In the genomic region with DNA sequence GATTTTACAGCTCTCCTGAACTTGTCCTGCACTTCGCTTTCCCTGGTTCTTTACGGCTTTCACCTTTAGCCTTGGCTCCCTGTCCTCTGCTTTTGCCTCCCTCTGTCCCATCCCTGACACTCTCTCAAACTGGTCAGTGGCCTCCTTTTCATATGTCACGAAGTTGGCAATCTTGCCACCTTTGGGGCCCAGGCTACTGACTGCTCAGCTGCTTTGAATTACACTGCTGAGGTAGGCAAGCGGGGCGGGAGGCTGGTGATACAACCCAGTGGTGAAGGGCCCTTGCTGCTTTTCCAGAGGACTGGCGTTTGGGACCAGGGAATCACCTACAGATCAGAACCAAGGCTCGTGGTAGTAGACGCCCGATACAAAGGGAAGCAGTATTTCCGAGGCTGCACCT, we compare ENCODE assay signal across 17 mouse cellular contexts. TPM values are rescaled to one million over a fixed set of nuclear protein-coding genes. Genes with fewer than 3 reads are reported as not detected.
DNase-seq lines count a peak whose midpoint lies in the region; ATAC-seq and TF ChIP-seq lines count a peak whose summit lies in the region.
"Had no signal": no experiment of that assay in that cellular context is flagged by ENCODE, and none has a peak within 500 bp of the region (broad histone marks: within the 10 kb centered on the region; RNA-seq: fewer than 3 reads in every experiment).

No protein-coding gene starts in this region.

- peaks cover 28% of the 10 kb centered on the region for H3K4me1 ChIP-seq in forebrain, embryonic 12.5 days
- peaks cover 18% of the 10 kb centered on the region for H3K4me1 ChIP-seq in forebrain, embryonic 16.5 days (replicated peaks; ENCODE audit: control insufficient read depth, insufficient read depth, low read length)
- peaks cover 32% of the 10 kb centered on the region for H3K4me1 ChIP-seq in hindbrain, embryonic 13.5 days (replicated peaks)
- peaks cover 30% of the 10 kb centered on the region for H3K4me1 ChIP-seq in hindbrain, embryonic 10.5 days (replicated peaks)
- peaks cover 52% of the 10 kb centered on the region for H3K4me1 ChIP-seq in E14TG2a.4 (replicated peaks; ENCODE audit: low read depth, low read length)
- peaks cover 5% of the 10 kb centered on the region for H3K4me1 ChIP-seq in limb, embryonic 14.5 days (ENCODE audit: control insufficient read depth, insufficient read depth, low read length)
- no peaks in the 10 kb centered on the region; the same call in 1 of the 2 replicates for H3K4me1 ChIP-seq in lung, adult 2 months (ENCODE audit: control insufficient read depth, insufficient read depth, low read length)

- H3K27me3 ChIP-seq in forebrain, embryonic 12.5 days: no peaks in the 10 kb centered on the region
- no peaks in the 10 kb centered on the region for H3K27me3 ChIP-seq in forebrain, embryonic 16.5 days (replicated peaks; ENCODE audit: control insufficient read depth, insufficient read depth, low read length)
- H3K27me3 ChIP-seq in hindbrain, embryonic 13.5 days: no peaks in the 10 kb centered on the region
- H3K27me3 ChIP-seq in hindbrain, embryonic 10.5 days (ENCODE audit: insufficient read depth, poor library complexity, severe bottlenecking): 0 out of 2 replicates have a peak, but pooled peaks cover 2% of the 10 kb centered on the region
- H3K27me3 ChIP-seq in E14TG2a.4 (ENCODE audit: insufficient read depth, low read length): no peaks in the 10 kb centered on the region
- H3K27me3 ChIP-seq in limb, embryonic 14.5 days (ENCODE audit: control insufficient read depth, insufficient read depth, low read length): no peaks in the 10 kb centered on the region
- H3K27me3 ChIP-seq: limb, embryonic 12.5 days had no signal

- H3K36me3 ChIP-seq in forebrain, embryonic 12.5 days (replicated peaks): peaks cover 11% of the 10 kb centered on the region; the same call in 1 of the 2 replicates
- H3K36me3 ChIP-seq in forebrain, embryonic 16.5 days (ENCODE audit: control insufficient read depth, insufficient read depth): no peaks in the 10 kb centered on the region
- peaks cover 23% of the 10 kb centered on the region for H3K36me3 ChIP-seq in hindbrain, embryonic 13.5 days
- peaks cover 30% of the 10 kb centered on the region for H3K36me3 ChIP-seq in hindbrain, embryonic 10.5 days
- H3K36me3 ChIP-seq in E14TG2a.4 (ENCODE audit: insufficient read depth, low read length): peaks cover 18% of the 10 kb centered on the region
- peaks cover 16% of the 10 kb centered on the region; the same call in 1 of the 2 replicates for H3K36me3 ChIP-seq in limb, embryonic 14.5 days (ENCODE audit: control insufficient read depth, insufficient read depth, low read length)

- H3K4me2 ChIP-seq in forebrain, embryonic 12.5 days: no peak overlapping the region
- H3K4me2 ChIP-seq in forebrain, embryonic 16.5 days (ENCODE audit: low read length): no peak overlapping the region
- H3K4me2 ChIP-seq in hindbrain, embryonic 13.5 days: peak overlapping the region; percentile 31
- no peak overlapping the region for H3K4me2 ChIP-seq in limb, embryonic 14.5 days (replicated peaks; ENCODE audit: low read depth, low read length, severe bottlenecking)

- no peak for TF ChIP-seq CTCF in E14TG2a.4 (conservative IDR thresholded peaks at IDR 0.05; ENCODE audit: low read length)
- no peak for TF ChIP-seq CTCF in lung, adult 2 months (IDR thresholded peaks at IDR 0.05; ENCODE audit: insufficient read depth, low read length)

- no peaks in the 10 kb centered on the region for H3K9me3 ChIP-seq in forebrain, embryonic 12.5 days
- H3K9me3 ChIP-seq in forebrain, embryonic 16.5 days (ENCODE audit: control insufficient read depth, low read length): no peaks in the 10 kb centered on the region
- no peaks in the 10 kb centered on the region for H3K9me3 ChIP-seq in hindbrain, embryonic 13.5 days
- no peaks in the 10 kb centered on the region for H3K9me3 ChIP-seq in hindbrain, embryonic 10.5 days
- H3K9me3 ChIP-seq in E14TG2a.4 (ENCODE audit: low read length): no peaks in the 10 kb centered on the region
- H3K9me3 ChIP-seq in limb, embryonic 14.5 days (ENCODE audit: control insufficient read depth, low read length): no peaks in the 10 kb centered on the region
- H3K9me3 ChIP-seq: limb, embryonic 12.5 days had no signal

- no peak for ATAC-seq in forebrain, embryonic 12.5 days (ENCODE audit: low FRiP score)
- ATAC-seq in forebrain, embryonic 16.5 days: no peak
- ATAC-seq in hindbrain, embryonic 13.5 days (ENCODE audit: low FRiP score): no peak
- ATAC-seq in limb, embryonic 14.5 days (ENCODE audit: low FRiP score, low read depth): no peak

- H3K9ac ChIP-seq in forebrain, embryonic 12.5 days: peak overlapping the region; percentile 33; the same call in 1 of the 2 replicates
- H3K9ac ChIP-seq in forebrain, embryonic 16.5 days (replicated peaks; ENCODE audit: low read depth, low read length): no peak overlapping the region
- peak overlapping the region; percentile 35; the same call in 1 of the 2 replicates for H3K9ac ChIP-seq in hindbrain, embryonic 13.5 days
- peak overlapping the region; percentile 12; the same call in 1 of the 2 replicates for H3K9ac ChIP-seq in limb, embryonic 14.5 days (ENCODE audit: low read depth, low read length, severe bottlenecking)
- H3K9ac ChIP-seq: limb, embryonic 12.5 days; lung, embryonic 14.5 days had no signal

- no peak for TF ChIP-seq POLR2A in limb, embryonic 14.5 days (IDR thresholded peaks at IDR 0.05; ENCODE audit: borderline replicate concordance, extremely low read depth, insufficient read depth, insufficient read length)
- TF ChIP-seq POLR2A in lung, adult 2 months (IDR thresholded peaks at IDR 0.05; ENCODE audit: borderline replicate concordance, extremely low read depth, low read depth, low read length): no peak

- no peak for DNase-seq in hindbrain, embryonic 10.5 days (ENCODE audit: low spot score)
- DNase-seq in limb, embryonic 14.5 days (ENCODE audit: low spot score): no peak
- DNase-seq in lung, adult 2 months: no peak
- DNase-seq in adrenal gland, adult 18-20 months (ENCODE audit: low spot score in 2 of 2): no peak
- DNase-seq: cerebellum, postnatal 36 days; heart, postnatal 4 days; kidney, adult 2 months; kidney, postnatal 36 days; lung, embryonic 14.5 days; thymus, adult 2 months had no signal

- H3K27ac ChIP-seq in forebrain, embryonic 12.5 days: peak overlapping the region; percentile 1; the same call in 1 of the 2 replicates
- H3K27ac ChIP-seq in forebrain, embryonic 16.5 days (ENCODE audit: low read length): no peak overlapping the region
- H3K27ac ChIP-seq in hindbrain, embryonic 13.5 days: peak overlapping the region; percentile 66
- H3K27ac ChIP-seq in hindbrain, embryonic 10.5 days: no peak overlapping the region
- H3K27ac ChIP-seq in limb, embryonic 14.5 days (replicated peaks; ENCODE audit: low read depth, low read length): no peak overlapping the region
- H3K27ac ChIP-seq: limb, embryonic 12.5 days had no signal

- 85% methylated on average over 10 of the region's 10 CpGs for WGBS in forebrain, embryonic 12.5 days
- 78% methylated on average over 10 of the region's 10 CpGs for WGBS in forebrain, embryonic 16.5 days
- WGBS in hindbrain, embryonic 13.5 days: 77% methylated on average over 10 of the region's 10 CpGs
- 90% methylated on average over 10 of the region's 10 CpGs for WGBS in hindbrain, embryonic 10.5 days
- 81% methylated on average over 10 of the region's 10 CpGs for WGBS in limb, embryonic 14.5 days
- 83% methylated on average over 10 of the region's 10 CpGs for WGBS in lung, adult 2 months

- H3K4me3 ChIP-seq in forebrain, embryonic 12.5 days (replicated peaks): no peak overlapping the region
- no peak overlapping the region for H3K4me3 ChIP-seq in forebrain, embryonic 16.5 days (replicated peaks; ENCODE audit: low read length)
- H3K4me3 ChIP-seq in hindbrain, embryonic 13.5 days: no peak overlapping the region; the same call in 1 of the 2 replicates
- no peak overlapping the region for H3K4me3 ChIP-seq in hindbrain, embryonic 10.5 days
- H3K4me3 ChIP-seq in E14TG2a.4 (replicated peaks; ENCODE audit: low read length): peak overlapping the region; percentile 53
- no peak overlapping the region for H3K4me3 ChIP-seq in limb, embryonic 14.5 days (replicated peaks; ENCODE audit: low read length)
- H3K4me3 ChIP-seq in lung, adult 2 months (replicated peaks; ENCODE audit: extremely low read depth, low read depth, low read length): no peak overlapping the region
- H3K4me3 ChIP-seq: limb, embryonic 12.5 days had no signal

RNA-seq across cellular contexts. Expression of a gene that starts 2.1 kb away (rescaled TPM):
- polyA plus RNA-seq in forebrain, embryonic 12.5 days (2016; fragmentation: Nextera tagmentation; extraction: Ambion mirVana): 174 and 194 TPM in 2 replicates
- 283 and 303 TPM in 2 replicates for polyA plus RNA-seq in forebrain, embryonic 16.5 days (2015; fragmentation: Nextera tagmentation; extraction: Ambion mirVana)
- 273 and 284 TPM in 2 replicates for polyA plus RNA-seq in hindbrain, embryonic 13.5 days (2015; fragmentation: Nextera tagmentation; extraction: Ambion mirVana)
- polyA plus RNA-seq in hindbrain, embryonic 10.5 days (2016; fragmentation: Nextera tagmentation; extraction: Ambion mirVana): 159 and 169 TPM in 2 replicates
- 193 and 207 TPM in 2 replicates for polyA plus RNA-seq in limb, embryonic 14.5 days (2012; rRNA removed)
- 153 and 155 TPM in 2 replicates for polyA plus RNA-seq in limb, embryonic 14.5 days (2014; fragmentation: Nextera tagmentation; extraction: Ambion mirVana)
- polyA plus RNA-seq in lung, adult 2 months (2012; rRNA removed): 150 and 188 TPM in 2 replicates
- 100 to 1,000 TPM; 218 to 255 TPM for total RNA-seq in adrenal gland, adult 18-20 months (2021)

RNA-seq across cellular contexts. Expression of a gene that starts 31.2 kb away (rescaled TPM):
- 0.13 and 0.14 TPM in 2 replicates for polyA plus RNA-seq in forebrain, embryonic 12.5 days (2016; fragmentation: Nextera tagmentation; extraction: Ambion mirVana)
- 0.09 and 0.12 TPM in 2 replicates for polyA plus RNA-seq in forebrain, embryonic 16.5 days (2015; fragmentation: Nextera tagmentation; extraction: Ambion mirVana)
- 0.17 TPM in 2 replicates for polyA plus RNA-seq in hindbrain, embryonic 13.5 days (2015; fragmentation: Nextera tagmentation; extraction: Ambion mirVana)
- 0.05 and 0.21 TPM in 2 replicates for polyA plus RNA-seq in hindbrain, embryonic 10.5 days (2016; fragmentation: Nextera tagmentation; extraction: Ambion mirVana)
- polyA plus RNA-seq in limb, embryonic 14.5 days (2012; rRNA removed): 0.05 and 0.12 TPM in 2 replicates
- polyA plus RNA-seq in limb, embryonic 14.5 days (2014; fragmentation: Nextera tagmentation; extraction: Ambion mirVana): 0.06 and 0.17 TPM in 2 replicates
- polyA plus RNA-seq in lung, adult 2 months (2012; rRNA removed): not detected in 2 replicates
- total RNA-seq in adrenal gland, adult 18-20 months (2021): not detected
- total RNA-seq: heart, postnatal 4 days had no signal
- polyA plus RNA-seq: embryonic facial prominence, embryonic 11.5 days; kidney, adult 2 months; limb, embryonic 12.5 days; lung, embryonic 14.5 days; small intestine, adult 2 months had no signal

RNA-seq across cellular contexts. Expression of a gene that starts 35.5 kb away (rescaled TPM):
- 827 and 897 TPM in 2 replicates for polyA plus RNA-seq in forebrain, embryonic 12.5 days (2016; fragmentation: Nextera tagmentation; extraction: Ambion mirVana)
- polyA plus RNA-seq in forebrain, embryonic 16.5 days (2015; fragmentation: Nextera tagmentation; extraction: Ambion mirVana): 1,828 and 2,004 TPM in 2 replicates
- polyA plus RNA-seq in hindbrain, embryonic 13.5 days (2015; fragmentation: Nextera tagmentation; extraction: Ambion mirVana): 1,817 and 1,895 TPM in 2 replicates
- 560 and 909 TPM in 2 replicates for polyA plus RNA-seq in hindbrain, embryonic 10.5 days (2016; fragmentation: Nextera tagmentation; extraction: Ambion mirVana)
- polyA plus RNA-seq in limb, embryonic 14.5 days (2012; rRNA removed): 10.4 and 12.5 TPM in 2 replicates
- polyA plus RNA-seq in limb, embryonic 14.5 days (2014; fragmentation: Nextera tagmentation; extraction: Ambion mirVana): 3.4 and 3.7 TPM in 2 replicates
- 1.2 and 1.4 TPM in 2 replicates for polyA plus RNA-seq in lung, adult 2 months (2012; rRNA removed)
- 1 to 10 TPM; 2.0 to 8.2 TPM for total RNA-seq in adrenal gland, adult 18-20 months (2021)

RNA-seq across cellular contexts. Expression of a gene that starts 43.2 kb away (rescaled TPM):
- 19.9 and 21.8 TPM in 2 replicates for polyA plus RNA-seq in forebrain, embryonic 12.5 days (2016; fragmentation: Nextera tagmentation; extraction: Ambion mirVana)
- 31.8 and 33.4 TPM in 2 replicates for polyA plus RNA-seq in forebrain, embryonic 16.5 days (2015; fragmentation: Nextera tagmentation; extraction: Ambion mirVana)
- 39.1 and 39.6 TPM in 2 replicates for polyA plus RNA-seq in hindbrain, embryonic 13.5 days (2015; fragmentation: Nextera tagmentation; extraction: Ambion mirVana)
- polyA plus RNA-seq in hindbrain, embryonic 10.5 days (2016; fragmentation: Nextera tagmentation; extraction: Ambion mirVana): 10.8 and 19.5 TPM in 2 replicates
- polyA plus RNA-seq in limb, embryonic 14.5 days (2012; rRNA removed): 1.2 TPM in 2 replicates
- 0.67 and 1.2 TPM in 2 replicates for polyA plus RNA-seq in limb, embryonic 14.5 days (2014; fragmentation: Nextera tagmentation; extraction: Ambion mirVana)
- polyA plus RNA-seq in lung, adult 2 months (2012; rRNA removed): 5.2 TPM in 2 replicates
- total RNA-seq in adrenal gland, adult 18-20 months (2021): 1 to 10 TPM; 1.7 to 3.1 TPM

RNA-seq across cellular contexts. Expression of a gene that starts 47.6 kb away (rescaled TPM):
- 42.9 and 46.6 TPM in 2 replicates for polyA plus RNA-seq in forebrain, embryonic 12.5 days (2016; fragmentation: Nextera tagmentation; extraction: Ambion mirVana)
- 43.9 and 48.3 TPM in 2 replicates for polyA plus RNA-seq in forebrain, embryonic 16.5 days (2015; fragmentation: Nextera tagmentation; extraction: Ambion mirVana)
- 42.2 and 44.3 TPM in 2 replicates for polyA plus RNA-seq in hindbrain, embryonic 13.5 days (2015; fragmentation: Nextera tagmentation; extraction: Ambion mirVana)
- polyA plus RNA-seq in hindbrain, embryonic 10.5 days (2016; fragmentation: Nextera tagmentation; extraction: Ambion mirVana): 40.9 and 42.3 TPM in 2 replicates
- 37.1 and 49.2 TPM in 2 replicates for polyA plus RNA-seq in limb, embryonic 14.5 days (2012; rRNA removed)
- polyA plus RNA-seq in limb, embryonic 14.5 days (2014; fragmentation: Nextera tagmentation; extraction: Ambion mirVana): 42.2 and 42.7 TPM in 2 replicates
- polyA plus RNA-seq in lung, adult 2 months (2012; rRNA removed): 23.0 and 30.9 TPM in 2 replicates
- total RNA-seq in adrenal gland, adult 18-20 months (2021): 10 to 100 TPM; 22.9 to 24.4 TPM

Comparison
In these comparisons a context has a peak if more than half of its experiments do, and no peak if none do; other contexts are left out.
1. H3K27ac ChIP-seq: peak in forebrain, embryonic 12.5 days (single experiment) and hindbrain, embryonic 13.5 days (single experiment); none in forebrain, embryonic 16.5 days (single experiment), hindbrain, embryonic 10.5 days (single experiment) and limb, embryonic 14.5 days (single experiment).
2. RNA of a gene that starts 35.5 kb away (polyA plus RNA-seq): 1,828 to 2,004 TPM in forebrain, embryonic 16.5 days, 1,817 to 1,895 TPM in hindbrain, embryonic 13.5 days, 560 to 909 TPM in hindbrain, embryonic 10.5 days and 827 to 897 TPM in forebrain, embryonic 12.5 days; 3.4 to 12.5 TPM in limb, embryonic 14.5 days and 1.2 to 1.4 TPM in lung, adult 2 months; every median in the first group is over 10 times any median in the second.